9 mouse cellular contexts compared by ENCODE assay signal in genomic region chr11:77423175-77423859, GRCm38 (mm10). TPM values are rescaled to one million over a fixed set of nuclear protein-coding genes. Genes with fewer than 3 reads are reported as not detected.
A peak's percentile ranks its signal among the peaks of the same experiment; 100 is the strongest.
DNase-seq lines count a peak whose midpoint lies in the region.
"Had no signal": no experiment of that assay in that cellular context is flagged by ENCODE, and none has a peak within 500 bp of the region (broad histone marks: within the 10 kb centered on the region; RNA-seq: fewer than 3 reads in every experiment).

No protein-coding gene starts in this region.

- no peaks in the 10 kb centered on the region for H3K9me3 ChIP-seq in erythroblast, embryonic 14.5 days (ENCODE audit: control insufficient read depth, low read length)
- no peaks in the 10 kb centered on the region for H3K9me3 ChIP-seq in embryonic facial prominence, embryonic 10.5 days
- H3K9me3 ChIP-seq: embryonic facial prominence, embryonic 12.5 days; limb, embryonic 13.5 days had no signal

- 83% methylated on average over 4 of the region's 4 CpGs for WGBS in embryonic facial prominence, embryonic 10.5 days

- H3K4me1 ChIP-seq in erythroblast, embryonic 14.5 days (ENCODE audit: control insufficient read depth), result peaks cover 32% of the 10 kb centered on the region
- no peaks in the 10 kb centered on the region for H3K4me1 ChIP-seq in embryonic facial prominence, embryonic 10.5 days
- H3K4me1 ChIP-seq: embryonic facial prominence, embryonic 12.5 days; limb, embryonic 13.5 days had no signal

- H3K27me3 ChIP-seq in erythroblast, embryonic 14.5 days (ENCODE audit: control insufficient read depth), result no peaks in the 10 kb centered on the region
- no peaks in the 10 kb centered on the region for H3K27me3 ChIP-seq in embryonic facial prominence, embryonic 10.5 days (replicated peaks; ENCODE audit: low read depth, poor library complexity, severe bottlenecking)
- H3K27me3 ChIP-seq: embryonic facial prominence, embryonic 12.5 days; limb, embryonic 13.5 days had no signal

- no peak overlapping the region for H3K27ac ChIP-seq in embryonic facial prominence, embryonic 10.5 days (replicated peaks)
- H3K27ac ChIP-seq: embryonic facial prominence, embryonic 12.5 days; limb, embryonic 13.5 days had no signal

- H3K4me3 ChIP-seq in erythroblast, embryonic 14.5 days (replicated peaks), result peak overlapping the region; percentile 13
- no peak overlapping the region for H3K4me3 ChIP-seq in embryonic facial prominence, embryonic 10.5 days
- H3K4me3 ChIP-seq: embryonic facial prominence, embryonic 12.5 days; limb, embryonic 13.5 days had no signal

- DNase-seq in ovary, adult 18-20 months (ENCODE audit: low spot score), result peak; percentile 72
- DNase-seq in ovary, postnatal 10 days (ENCODE audit: low spot score), result no peak
- DNase-seq in heart, postnatal 4 days, result peak; percentile 60
- DNase-seq in testis, postnatal 14 days (ENCODE audit: low spot score), result peak; percentile 61
- no peak for DNase-seq in layer of hippocampus, postnatal 10 days (ENCODE audit: low spot score in 2 of 2)
- no peak for DNase-seq in embryonic facial prominence, embryonic 10.5 days (ENCODE audit: low spot score)

- peaks cover 39% of the 10 kb centered on the region for H3K36me3 ChIP-seq in erythroblast, embryonic 14.5 days (ENCODE audit: control insufficient read depth)
- peaks cover 33% of the 10 kb centered on the region for H3K36me3 ChIP-seq in embryonic facial prominence, embryonic 10.5 days (replicated peaks)

RNA-seq across cellular contexts. Expression of gene Coro6, which starts 38.9 kb away (rescaled TPM):
- polyA plus RNA-seq in erythroblast, embryonic 14.5 days (2012), result not detected in 2 replicates
- 100 to 1,000 TPM; 190 to 194 TPM for total RNA-seq in heart, postnatal 4 days (2021)
- 10 to 100 TPM in 1 of 2 experiments, 1 to 10 TPM in 1; 9.3 to 13.2 TPM for total RNA-seq in layer of hippocampus, postnatal 10 days (2021)
- not detected in 2 replicates for polyA plus RNA-seq in embryonic facial prominence, embryonic 10.5 days (2016; fragmentation: Nextera tagmentation; extraction: Ambion mirVana)

Comparison
In these comparisons a context has a peak if more than half of its experiments do, and no peak if none do; other contexts are left out.
1. DNase-seq: peak in ovary, adult 18-20 months (single experiment), heart, postnatal 4 days (single experiment) and testis, postnatal 14 days (single experiment); none in ovary, postnatal 10 days (single experiment), layer of hippocampus, postnatal 10 days (0 of 2) and embryonic facial prominence, embryonic 10.5 days (single experiment).
2. RNA of gene Coro6, which starts 38.9 kb away (total RNA-seq): 190 to 194 TPM in heart, postnatal 4 days; 9.3 to 13.2 TPM in layer of hippocampus, postnatal 10 days; every median in the first group is over 10 times any median in the second.